Mouse (Mus musculus): Measurements from ENCODE around the gene Smim9. TPM values are rescaled to one million over a fixed set of nuclear protein-coding genes. Genes with fewer than 3 reads are reported as not detected.

Smim9 gene
- polyA plus RNA-seq, 1 experiment from 2014 or later: not detected

DNA sequence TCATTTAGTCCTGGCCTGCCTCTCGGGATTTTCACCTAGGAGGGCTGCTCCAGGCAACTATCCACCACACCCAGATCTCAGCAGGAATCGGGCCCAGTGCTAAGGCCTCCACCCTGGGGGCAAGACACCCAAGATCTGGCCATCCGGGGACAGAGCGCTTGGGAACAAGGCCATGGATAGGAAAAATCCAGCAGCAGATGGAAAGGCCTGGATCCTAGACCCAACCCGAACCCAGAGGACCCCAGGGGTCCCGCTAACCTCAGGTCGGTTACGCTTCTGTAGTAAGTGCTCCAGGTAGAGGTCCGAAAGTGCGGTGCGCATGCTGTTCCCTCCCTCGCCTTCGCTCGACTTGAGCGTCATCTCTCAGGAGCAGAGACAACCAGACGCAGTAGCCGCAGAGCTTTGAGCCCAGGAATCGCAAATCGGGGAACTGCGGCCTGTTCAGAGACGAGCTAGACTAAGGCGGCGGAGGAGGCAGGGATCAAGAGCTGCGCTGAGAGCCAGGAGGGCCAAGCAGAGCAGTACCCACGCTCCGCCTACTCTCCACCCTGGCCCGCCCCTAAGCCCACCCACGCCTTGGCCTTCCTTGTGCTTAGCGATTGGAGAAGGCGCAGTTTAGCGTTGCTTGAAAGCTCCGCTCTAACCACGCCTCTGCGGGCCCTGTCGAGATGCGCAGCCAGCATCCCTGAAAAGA is 33.0 kb downstream of the Smim9 start, which contains the start of gene Mpp1:
Gene Mpp1, minus strand, starts transcription at position 550 of the 694 bp plus-strand sequence.
- Histone ChIP-seq H3K27me3 (replicated peaks; ENCODE audit: control insufficient read depth, insufficient read depth, low read length) (no peaks in the 10 kb centered on the region), H3K36me3 (ENCODE audit: control insufficient read depth, insufficient read depth) (no peaks in the 10 kb centered on the region), H3K9ac (replicated peaks; ENCODE audit: low read depth, low read length) (peak within 1 kb of the TSS; percentile 64), H3K4me1 (replicated peaks; ENCODE audit: control insufficient read depth, insufficient read depth, low read length) (no peaks in the 10 kb centered on the region), H3K9me3 (ENCODE audit: control insufficient read depth, low read length) (no peaks in the 10 kb centered on the region), H3K4me3 (replicated peaks; ENCODE audit: low read length) (peak within 1 kb of the TSS; percentile 53), H3K4me2 (ENCODE audit: low read length) (peak within 1 kb of the TSS; percentile 66), H3K27ac (ENCODE audit: low read length) (no peak within 1 kb of the TSS)
- WGBS: 23% methylated on average over 36 of the region's 36 CpGs
- peak; percentile 100 for ATAC-seq

DNA sequence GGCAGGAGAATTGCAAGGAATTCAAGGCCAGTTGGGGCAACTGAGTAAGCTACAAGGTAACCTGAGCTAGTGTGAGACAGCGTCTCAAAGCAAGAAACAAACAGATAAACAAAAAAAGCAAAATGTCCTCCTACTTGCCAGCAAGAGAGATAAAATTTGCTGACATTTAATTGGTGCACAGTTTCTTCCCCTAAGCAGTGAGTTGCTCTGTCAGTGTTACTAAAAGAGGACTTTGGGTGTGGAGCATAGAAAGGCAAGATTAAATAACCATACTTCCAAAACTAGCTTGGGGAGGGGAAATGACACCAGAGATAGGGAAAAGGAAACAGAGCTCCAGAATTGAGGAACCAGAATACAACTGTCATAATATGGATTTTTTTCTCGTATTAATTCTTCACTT is 34.1 kb downstream of the Smim9 start:
- 75% methylated on average over 2 of the region's 2 CpGs for WGBS
- Histone ChIP-seq H3K4me3 (replicated peaks; ENCODE audit: low read length) (no peak overlapping the region), H3K36me3 (ENCODE audit: control insufficient read depth, insufficient read depth) (no peaks in the 10 kb centered on the region), H3K27me3 (replicated peaks; ENCODE audit: control insufficient read depth, insufficient read depth, low read length) (no peaks in the 10 kb centered on the region), H3K4me2 (ENCODE audit: low read length) (no peak overlapping the region), H3K4me1 (replicated peaks; ENCODE audit: control insufficient read depth, insufficient read depth, low read length) (no peaks in the 10 kb centered on the region), H3K27ac (ENCODE audit: low read length) (no peak overlapping the region), H3K9ac (replicated peaks; ENCODE audit: low read depth, low read length) (no peak overlapping the region), H3K9me3 (ENCODE audit: control insufficient read depth, low read length) (no peaks in the 10 kb centered on the region)
- ATAC-seq: no peak

DNA sequence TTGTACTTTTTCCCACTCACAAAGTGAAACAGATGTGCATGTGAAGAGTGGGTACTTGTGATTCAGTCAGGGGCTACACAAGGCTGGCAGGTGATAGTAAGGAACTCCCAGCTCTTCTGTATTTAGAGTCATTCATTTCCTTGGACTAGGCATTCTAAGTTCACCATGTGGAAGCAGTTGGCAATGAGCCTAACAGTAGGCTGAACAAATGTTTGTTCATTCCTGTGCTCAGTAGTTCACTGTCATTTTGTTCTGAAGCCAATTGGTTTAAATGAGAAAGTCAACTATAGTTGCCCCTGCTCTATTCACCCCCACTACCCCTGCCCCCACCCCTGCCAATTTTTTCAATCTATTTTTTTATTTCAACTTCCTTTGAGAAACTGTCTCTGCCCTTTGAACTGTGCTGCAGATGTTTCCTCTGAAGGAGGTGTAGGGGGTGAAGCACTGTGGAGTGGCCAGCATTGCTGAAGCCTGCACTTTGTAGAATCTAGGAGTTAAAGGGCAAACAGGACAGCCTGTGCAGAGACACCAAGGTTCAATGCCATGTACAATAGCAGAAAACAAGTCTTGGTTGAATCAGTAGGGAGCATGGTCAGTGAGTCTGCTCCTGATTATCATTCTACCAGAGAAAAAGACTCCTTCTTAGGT is 35.1 kb downstream of the Smim9 start:
- ATAC-seq: no peak
- Histone ChIP-seq H3K27ac (ENCODE audit: low read length) (no peak overlapping the region), H3K36me3 (ENCODE audit: control insufficient read depth, insufficient read depth) (no peaks in the 10 kb centered on the region), H3K9me3 (ENCODE audit: control insufficient read depth, low read length) (no peaks in the 10 kb centered on the region), H3K27me3 (replicated peaks; ENCODE audit: control insufficient read depth, insufficient read depth, low read length) (no peaks in the 10 kb centered on the region), H3K4me3 (replicated peaks; ENCODE audit: low read length) (no peak overlapping the region), H3K4me1 (replicated peaks; ENCODE audit: control insufficient read depth, insufficient read depth, low read length) (no peaks in the 10 kb centered on the region), H3K9ac (replicated peaks; ENCODE audit: low read depth, low read length) (no peak overlapping the region), H3K4me2 (ENCODE audit: low read length) (no peak overlapping the region)

DNA sequence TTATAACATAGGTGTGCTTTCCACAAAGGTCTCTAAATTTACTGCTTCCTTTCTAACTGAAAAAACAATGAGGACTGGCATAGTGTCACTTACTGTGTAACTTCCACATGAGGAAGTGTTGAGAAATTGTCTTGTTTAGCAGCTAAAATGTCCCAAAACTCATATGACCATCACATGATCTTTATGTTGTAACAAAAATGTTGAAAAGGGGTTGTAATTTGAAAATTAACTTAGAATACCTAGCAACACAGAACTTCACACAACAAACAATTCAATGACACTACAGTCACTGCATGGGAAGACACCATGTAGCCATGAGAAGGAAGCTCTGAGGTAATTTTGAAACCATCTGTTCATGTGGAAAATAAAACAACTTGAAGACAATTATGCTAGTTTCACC is 36.7 kb downstream of the Smim9 start:
- Histone ChIP-seq H3K9ac (replicated peaks; ENCODE audit: low read depth, low read length) (no peak overlapping the region), H3K36me3 (ENCODE audit: control insufficient read depth, insufficient read depth) (no peaks in the 10 kb centered on the region), H3K4me2 (ENCODE audit: low read length) (no peak overlapping the region), H3K27me3 (replicated peaks; ENCODE audit: control insufficient read depth, insufficient read depth, low read length) (no peaks in the 10 kb centered on the region), H3K9me3 (ENCODE audit: control insufficient read depth, low read length) (no peaks in the 10 kb centered on the region), H3K4me1 (replicated peaks; ENCODE audit: control insufficient read depth, insufficient read depth, low read length) (no peaks in the 10 kb centered on the region), H3K4me3 (replicated peaks; ENCODE audit: low read length) (no peak overlapping the region), H3K27ac (ENCODE audit: low read length) (no peak overlapping the region)
- ATAC-seq: no peak

DNA sequence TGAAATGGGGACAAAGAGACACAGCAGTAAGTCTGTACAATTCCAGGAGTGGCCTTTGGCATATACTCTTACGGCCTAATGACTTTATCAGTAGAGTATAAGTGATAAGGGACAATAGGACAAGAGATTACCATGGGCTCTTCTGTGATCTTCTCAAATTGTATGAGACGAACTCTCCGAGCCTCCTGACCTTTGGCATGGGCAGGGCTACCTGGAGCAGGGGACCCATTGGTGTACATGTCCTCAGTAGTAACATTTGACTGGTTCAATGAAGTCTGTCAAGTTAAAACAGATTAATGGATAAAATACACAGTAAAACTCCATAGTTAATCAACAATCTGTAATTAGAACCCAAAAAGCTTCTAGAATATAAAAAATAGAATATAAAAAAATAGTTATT is 38.0 kb downstream of the Smim9 start:
- no peak overlapping the region for H3K9ac ChIP-seq (replicated peaks; ENCODE audit: low read depth, low read length)
- no peak overlapping the region for H3K4me2 ChIP-seq (ENCODE audit: low read length)
- WGBS: 94% methylated on average over 3 of the region's 3 CpGs
- H3K4me3 ChIP-seq (replicated peaks; ENCODE audit: low read length): no peak overlapping the region
- H3K27me3 ChIP-seq (replicated peaks; ENCODE audit: control insufficient read depth, insufficient read depth, low read length): no peaks in the 10 kb centered on the region
- ATAC-seq: no peak
- H3K36me3 ChIP-seq (ENCODE audit: control insufficient read depth, insufficient read depth): no peaks in the 10 kb centered on the region
- no peaks in the 10 kb centered on the region for H3K4me1 ChIP-seq (replicated peaks; ENCODE audit: control insufficient read depth, insufficient read depth, low read length)
- no peaks in the 10 kb centered on the region for H3K9me3 ChIP-seq (ENCODE audit: control insufficient read depth, low read length)
- H3K27ac ChIP-seq (ENCODE audit: low read length): no peak overlapping the region

DNA sequence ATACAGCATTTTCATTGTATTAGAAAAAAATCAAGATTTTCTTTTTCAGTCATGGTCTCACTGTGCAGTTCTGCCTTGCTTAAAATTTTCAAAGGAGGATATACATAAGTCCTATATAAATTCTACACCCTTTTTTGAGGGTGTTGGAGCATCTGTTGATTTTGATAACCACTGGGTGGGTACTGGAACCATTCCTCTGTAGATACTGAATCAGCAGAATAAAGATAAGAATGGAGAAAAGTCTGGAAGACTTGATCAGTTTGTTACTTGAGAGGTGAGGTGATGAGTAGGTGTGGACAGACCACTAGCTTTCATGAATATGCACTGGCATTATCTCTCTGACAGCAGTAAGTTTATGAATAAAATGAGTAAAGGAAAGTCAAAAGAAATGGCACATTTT is 48.0 kb downstream of the Smim9 start:
- H3K27me3 ChIP-seq (replicated peaks; ENCODE audit: control insufficient read depth, insufficient read depth, low read length): no peaks in the 10 kb centered on the region
- no peaks in the 10 kb centered on the region for H3K9me3 ChIP-seq (ENCODE audit: control insufficient read depth, low read length)
- no peak overlapping the region for H3K9ac ChIP-seq (replicated peaks; ENCODE audit: low read depth, low read length)
- no peaks in the 10 kb centered on the region for H3K4me1 ChIP-seq (replicated peaks; ENCODE audit: control insufficient read depth, insufficient read depth, low read length)
- no peak overlapping the region for H3K4me3 ChIP-seq (replicated peaks; ENCODE audit: low read length)
- H3K36me3 ChIP-seq (ENCODE audit: control insufficient read depth, insufficient read depth): peaks cover 3% of the 10 kb centered on the region; the same call in 1 of the 2 replicates
- ATAC-seq: no peak
- no peak overlapping the region for H3K27ac ChIP-seq (ENCODE audit: low read length)
- no peak overlapping the region for H3K4me2 ChIP-seq (ENCODE audit: low read length)

DNA sequence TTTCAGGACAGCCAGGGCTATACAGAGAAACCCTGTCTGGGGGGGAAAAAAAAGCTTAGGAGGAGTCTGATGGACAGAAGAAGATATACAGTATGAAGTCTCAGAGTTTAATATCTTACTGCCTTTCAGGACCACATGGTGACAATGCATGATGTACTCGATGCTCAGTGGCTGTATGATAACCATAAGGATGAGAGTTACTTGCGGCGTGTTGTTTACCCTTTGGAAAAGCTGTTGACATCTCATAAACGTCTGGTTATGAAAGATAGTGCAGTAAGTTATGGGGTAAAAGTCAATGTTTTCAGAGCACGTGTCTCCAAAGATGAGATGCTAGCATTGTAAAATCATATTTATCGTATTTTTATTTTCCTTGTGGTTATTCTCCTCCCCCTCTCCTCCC is 61.3 kb downstream of the Smim9 start:
- Histone ChIP-seq H3K27me3 (replicated peaks; ENCODE audit: control insufficient read depth, insufficient read depth, low read length) (no peaks in the 10 kb centered on the region), H3K9me3 (ENCODE audit: control insufficient read depth, low read length) (no peaks in the 10 kb centered on the region), H3K4me1 (replicated peaks; ENCODE audit: control insufficient read depth, insufficient read depth, low read length) (0 out of 2 replicates have a peak, but pooled peaks cover under 1% of the 10 kb centered on the region), H3K27ac (ENCODE audit: low read length) (no peak overlapping the region), H3K36me3 (ENCODE audit: control insufficient read depth, insufficient read depth) (peaks cover 1% of the 10 kb centered on the region; the same call in 1 of the 2 replicates), H3K9ac (replicated peaks; ENCODE audit: low read depth, low read length) (no peak overlapping the region), H3K4me2 (ENCODE audit: low read length) (no peak overlapping the region), H3K4me3 (replicated peaks; ENCODE audit: low read length) (no peak overlapping the region)
- ATAC-seq: no peak
- 90% methylated on average over 6 of the region's 6 CpGs for WGBS

DNA sequence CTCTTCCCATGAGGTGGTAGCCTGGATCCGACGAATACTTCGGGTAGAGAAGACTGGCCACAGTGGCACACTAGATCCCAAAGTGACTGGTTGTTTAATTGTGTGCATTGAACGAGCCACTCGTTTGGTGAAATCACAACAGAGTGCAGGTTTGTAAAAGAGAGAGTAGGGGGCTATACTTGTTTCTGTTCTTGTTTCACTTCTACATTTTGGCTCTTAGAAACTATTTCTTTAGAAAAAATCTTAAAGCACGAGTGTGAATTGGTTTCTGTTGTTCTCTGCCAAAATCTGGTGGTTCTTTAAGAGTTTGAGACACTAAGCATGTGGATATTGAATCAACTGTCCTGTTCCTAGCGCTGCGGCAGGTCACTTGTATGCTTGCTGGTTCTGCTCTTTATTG is 64.8 kb downstream of the Smim9 start:
- Histone ChIP-seq H3K9me3 (ENCODE audit: control insufficient read depth, low read length) (no peaks in the 10 kb centered on the region), H3K4me3 (replicated peaks; ENCODE audit: low read length) (no peak overlapping the region), H3K27ac (ENCODE audit: low read length) (no peak overlapping the region), H3K9ac (replicated peaks; ENCODE audit: low read depth, low read length) (no peak overlapping the region), H3K27me3 (replicated peaks; ENCODE audit: control insufficient read depth, insufficient read depth, low read length) (no peaks in the 10 kb centered on the region), H3K36me3 (ENCODE audit: control insufficient read depth, insufficient read depth) (no peaks in the 10 kb centered on the region; the same call in 1 of the 2 replicates), H3K4me1 (replicated peaks; ENCODE audit: control insufficient read depth, insufficient read depth, low read length) (0 out of 2 replicates have a peak, but pooled peaks cover 5% of the 10 kb centered on the region), H3K4me2 (ENCODE audit: low read length) (no peak overlapping the region)
- ATAC-seq: no peak
- WGBS: 82% methylated on average over 8 of the region's 8 CpGs

DNA sequence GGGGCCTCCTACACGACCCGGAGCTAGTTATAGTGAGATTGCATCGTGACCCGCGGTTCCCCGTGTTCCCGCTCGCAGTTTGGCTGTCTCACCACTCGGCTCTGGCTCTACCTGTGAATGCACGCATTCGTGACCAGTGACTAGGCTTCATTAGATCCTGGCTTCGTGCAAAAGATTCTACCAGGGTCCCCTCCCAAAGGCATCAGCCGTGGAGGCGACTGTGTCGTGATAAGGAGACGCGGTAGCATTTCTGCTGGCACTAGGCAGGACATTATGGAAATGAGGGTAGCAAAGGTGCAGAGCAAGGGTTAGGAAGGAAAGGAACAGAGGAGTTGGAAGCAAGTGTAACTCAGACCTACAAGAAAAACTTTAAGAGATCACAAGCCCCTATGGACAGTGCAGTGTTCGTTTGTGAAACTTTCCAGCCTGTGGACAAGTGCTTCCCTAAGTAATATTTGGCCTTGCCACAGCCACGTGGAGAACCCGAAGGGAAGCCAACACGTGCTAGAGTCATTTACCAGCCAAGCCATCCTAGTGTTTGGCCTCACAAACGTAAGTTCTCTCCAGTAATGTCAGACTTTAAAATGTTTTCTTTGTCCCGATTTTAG is 67.3 kb downstream of the Smim9 start:
- Histone ChIP-seq H3K27ac (ENCODE audit: low read length) (peak overlapping the region; percentile 69), H3K9ac (replicated peaks; ENCODE audit: low read depth, low read length) (peak overlapping the region; percentile 61), H3K4me2 (ENCODE audit: low read length) (peak overlapping the region; percentile 66), H3K27me3 (replicated peaks; ENCODE audit: control insufficient read depth, insufficient read depth, low read length) (no peaks in the 10 kb centered on the region), H3K4me3 (replicated peaks; ENCODE audit: low read length) (peak overlapping the region; percentile 57), H3K9me3 (ENCODE audit: control insufficient read depth, low read length) (no peaks in the 10 kb centered on the region), H3K4me1 (replicated peaks; ENCODE audit: control insufficient read depth, insufficient read depth, low read length) (0 out of 2 replicates have a peak, but pooled peaks cover 5% of the 10 kb centered on the region), H3K36me3 (ENCODE audit: control insufficient read depth, insufficient read depth) (no peaks in the 10 kb centered on the region)
- WGBS: 18% methylated on average over 20 of the region's 23 CpGs
- ATAC-seq: no peak
